Mouse (Mus musculus): Measurements from ENCODE around the gene Bod1l.

DNA sequence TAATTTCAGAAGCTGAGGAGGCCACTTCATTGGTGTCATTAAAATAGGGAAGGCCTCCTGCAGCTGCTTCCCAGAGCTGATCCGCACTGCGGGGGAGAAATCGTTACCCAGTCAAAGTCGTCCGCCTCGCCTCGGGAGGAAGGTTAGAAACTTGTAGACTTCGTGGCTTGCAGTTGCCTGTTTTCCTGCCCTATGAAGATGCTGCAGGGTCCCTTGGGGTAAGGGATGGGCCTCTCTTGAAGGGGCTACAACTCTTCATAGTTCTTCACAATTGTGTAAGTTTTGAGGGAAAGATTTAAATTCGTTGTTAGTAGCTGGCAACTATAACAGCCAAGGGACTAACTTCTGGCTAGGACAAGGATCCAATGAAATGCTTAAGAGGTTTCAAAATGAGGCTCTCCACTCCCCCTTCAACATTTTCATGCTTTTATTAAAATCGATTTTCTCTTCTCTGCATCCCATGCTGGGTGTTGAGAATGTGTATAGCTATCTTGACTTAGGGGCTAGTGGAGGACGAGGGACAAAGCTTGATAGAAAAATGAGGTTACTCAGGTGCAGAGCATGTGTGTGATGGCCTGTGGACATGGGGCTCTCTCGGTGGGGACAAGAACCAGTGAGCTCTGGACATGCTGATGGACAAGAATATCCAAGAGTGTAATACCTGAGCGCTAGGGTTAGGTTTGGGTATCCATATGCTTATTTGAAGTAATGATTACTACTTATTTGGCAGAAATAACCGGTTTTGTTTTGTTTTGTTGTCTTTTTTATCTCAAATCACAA, 78.3 kb downstream of the Bod1l start:
- no peak for TF ChIP-seq CTCF (IDR thresholded peaks at IDR 0.05; ENCODE audit: low read depth)
- TF ChIP-seq EP300 (IDR thresholded peaks at IDR 0.05; ENCODE audit: low read depth) = no peak
